Mouse (Mus musculus): ENCODE data around the gene Arhgap42. TPM values are rescaled to one million over a fixed set of nuclear protein-coding genes. Genes with fewer than 3 reads are reported as not detected.

The Arhgap42 gene
- 0.89 and 1.4 TPM in 2 replicates for polyA plus RNA-seq (2012; rRNA removed)

- Histone ChIP-seq H3K4me1 (ENCODE audit: control insufficient read depth, insufficient read depth, low read length) (peaks cover 3% of the 10 kb centered on the region), H3K4me3 (ENCODE audit: control insufficient read depth, low read depth, low read length) (peak within 1 kb of the TSS; percentile 84), H3K36me3 (ENCODE audit: control insufficient read depth, insufficient read depth, low read length) (no peaks in the 10 kb centered on the region), H3K27me3 (ENCODE audit: control insufficient read depth, insufficient read depth, low read length) (no peaks in the 10 kb centered on the region), H3K27ac (ENCODE audit: control insufficient read depth, insufficient read depth, low read depth, low read length) (no peak within 1 kb of the TSS)
- TF ChIP-seq CTCF (IDR thresholded peaks at IDR 0.05; ENCODE audit: control insufficient read depth, insufficient read depth, insufficient replicate concordance, low read depth, low read length) (no peak), POLR2A (IDR thresholded peaks at IDR 0.05; ENCODE audit: control insufficient read depth, low read depth, low read length) (no peak)
Observed at GRCm38 (mm10) chr9:9238438-9239391, at the start of gene Arhgap42. TSS of gene Arhgap42 (minus strand) at chr9:9239101.

GRCm38 (mm10) chr9:9288140-9288539 is 49.2 kb upstream of the Arhgap42 start:
- H3K27ac ChIP-seq (ENCODE audit: control insufficient read depth, insufficient read depth, low read depth, low read length) = no peak overlapping the region
- TF ChIP-seq CTCF (IDR thresholded peaks at IDR 0.05; ENCODE audit: control insufficient read depth, insufficient read depth, insufficient replicate concordance, low read depth, low read length) (no peak), POLR2A (IDR thresholded peaks at IDR 0.05; ENCODE audit: control insufficient read depth, low read depth, low read length) (no peak)
- H3K36me3 ChIP-seq (ENCODE audit: control insufficient read depth, insufficient read depth, low read length) = no peaks in the 10 kb centered on the region
- H3K4me1 ChIP-seq (ENCODE audit: control insufficient read depth, insufficient read depth, low read length) = no peaks in the 10 kb centered on the region
- H3K27me3 ChIP-seq (ENCODE audit: control insufficient read depth, insufficient read depth, low read length) = no peaks in the 10 kb centered on the region
- no peak overlapping the region for H3K4me3 ChIP-seq (ENCODE audit: control insufficient read depth, low read depth, low read length)

- no peaks in the 10 kb centered on the region for H3K27me3 ChIP-seq (ENCODE audit: control insufficient read depth, insufficient read depth, low read length)
- no peaks in the 10 kb centered on the region for H3K4me1 ChIP-seq (ENCODE audit: control insufficient read depth, insufficient read depth, low read length)
- H3K36me3 ChIP-seq (ENCODE audit: control insufficient read depth, insufficient read depth, low read length) = no peaks in the 10 kb centered on the region
- H3K27ac ChIP-seq (ENCODE audit: control insufficient read depth, insufficient read depth, low read depth, low read length) = no peak overlapping the region
- H3K4me3 ChIP-seq (ENCODE audit: control insufficient read depth, low read depth, low read length) = no peak overlapping the region
- TF ChIP-seq POLR2A (IDR thresholded peaks at IDR 0.05; ENCODE audit: control insufficient read depth, low read depth, low read length) = no peak
- TF ChIP-seq CTCF (IDR thresholded peaks at IDR 0.05; ENCODE audit: control insufficient read depth, insufficient read depth, insufficient replicate concordance, low read depth, low read length) = no peak
Observed at GRCm38 (mm10) chr9:9269305-9269704, 30.4 kb upstream of the Arhgap42 start.

- Histone ChIP-seq H3K27ac (ENCODE audit: control insufficient read depth, insufficient read depth, low read depth, low read length) (no peak overlapping the region), H3K4me1 (ENCODE audit: control insufficient read depth, insufficient read depth, low read length) (no peaks in the 10 kb centered on the region), H3K4me3 (ENCODE audit: control insufficient read depth, low read depth, low read length) (no peak overlapping the region), H3K36me3 (ENCODE audit: control insufficient read depth, insufficient read depth, low read length) (no peaks in the 10 kb centered on the region), H3K27me3 (ENCODE audit: control insufficient read depth, insufficient read depth, low read length) (no peaks in the 10 kb centered on the region)
- no peak for TF ChIP-seq CTCF (IDR thresholded peaks at IDR 0.05; ENCODE audit: control insufficient read depth, insufficient read depth, insufficient replicate concordance, low read depth, low read length)
- TF ChIP-seq POLR2A (IDR thresholded peaks at IDR 0.05; ENCODE audit: control insufficient read depth, low read depth, low read length) = no peak
Observed at GRCm38 (mm10) chr9:9267606-9268601, 29.0 kb upstream of the Arhgap42 start.

GRCm38 (mm10) chr9:9263543-9263942 is 24.6 kb upstream of the Arhgap42 start:
- TF ChIP-seq POLR2A (IDR thresholded peaks at IDR 0.05; ENCODE audit: control insufficient read depth, low read depth, low read length) (no peak), CTCF (IDR thresholded peaks at IDR 0.05; ENCODE audit: control insufficient read depth, insufficient read depth, insufficient replicate concordance, low read depth, low read length) (no peak)
- Histone ChIP-seq H3K27me3 (ENCODE audit: control insufficient read depth, insufficient read depth, low read length) (no peaks in the 10 kb centered on the region), H3K27ac (ENCODE audit: control insufficient read depth, insufficient read depth, low read depth, low read length) (no peak overlapping the region), H3K4me3 (ENCODE audit: control insufficient read depth, low read depth, low read length) (no peak overlapping the region), H3K36me3 (ENCODE audit: control insufficient read depth, insufficient read depth, low read length) (no peaks in the 10 kb centered on the region), H3K4me1 (ENCODE audit: control insufficient read depth, insufficient read depth, low read length) (no peaks in the 10 kb centered on the region)

GRCm38 (mm10) chr9:9262479-9262878 is 23.6 kb upstream of the Arhgap42 start:
- Histone ChIP-seq H3K27ac (ENCODE audit: control insufficient read depth, insufficient read depth, low read depth, low read length) (no peak overlapping the region), H3K36me3 (ENCODE audit: control insufficient read depth, insufficient read depth, low read length) (no peaks in the 10 kb centered on the region), H3K27me3 (ENCODE audit: control insufficient read depth, insufficient read depth, low read length) (no peaks in the 10 kb centered on the region), H3K4me3 (ENCODE audit: control insufficient read depth, low read depth, low read length) (no peak overlapping the region), H3K4me1 (ENCODE audit: control insufficient read depth, insufficient read depth, low read length) (no peaks in the 10 kb centered on the region)
- TF ChIP-seq POLR2A (IDR thresholded peaks at IDR 0.05; ENCODE audit: control insufficient read depth, low read depth, low read length) (no peak), CTCF (IDR thresholded peaks at IDR 0.05; ENCODE audit: control insufficient read depth, insufficient read depth, insufficient replicate concordance, low read depth, low read length) (no peak)

- Histone ChIP-seq H3K27ac (ENCODE audit: control insufficient read depth, insufficient read depth, low read depth, low read length) (no peak overlapping the region), H3K36me3 (ENCODE audit: control insufficient read depth, insufficient read depth, low read length) (no peaks in the 10 kb centered on the region), H3K4me1 (ENCODE audit: control insufficient read depth, insufficient read depth, low read length) (no peaks in the 10 kb centered on the region), H3K4me3 (ENCODE audit: control insufficient read depth, low read depth, low read length) (no peak overlapping the region), H3K27me3 (ENCODE audit: control insufficient read depth, insufficient read depth, low read length) (no peaks in the 10 kb centered on the region)
- no peak for TF ChIP-seq CTCF (IDR thresholded peaks at IDR 0.05; ENCODE audit: control insufficient read depth, insufficient read depth, insufficient replicate concordance, low read depth, low read length)
- no peak for TF ChIP-seq POLR2A (IDR thresholded peaks at IDR 0.05; ENCODE audit: control insufficient read depth, low read depth, low read length)
Observed at GRCm38 (mm10) chr9:9254764-9255163, 15.9 kb upstream of the Arhgap42 start.

Measured in testis, adult 2 months (tissue).